ENCODE assay signal across 28 mouse cellular contexts in the genomic region with DNA sequence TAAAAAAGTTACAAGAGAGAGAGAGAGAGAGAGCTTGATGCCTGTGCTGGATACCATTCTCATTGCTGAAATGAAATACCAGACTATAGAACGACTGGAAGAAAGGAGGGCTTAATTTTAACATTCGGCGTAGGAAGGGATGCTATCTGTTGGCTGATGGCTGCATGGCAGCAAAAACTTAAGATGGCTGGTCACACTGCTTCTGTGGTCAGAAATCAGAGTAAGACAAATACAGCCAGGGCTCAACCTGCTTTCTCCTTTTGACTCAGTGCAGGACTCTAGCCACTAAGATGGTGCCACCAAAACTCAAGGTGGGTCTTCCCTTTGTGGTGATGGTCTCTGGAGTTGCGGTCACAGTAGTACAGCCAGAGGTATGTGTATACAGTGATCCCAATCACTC. TPM values are rescaled to one million over a fixed set of nuclear protein-coding genes. Genes with fewer than 3 reads are reported as not detected.
"Had no signal": no experiment of that assay in that cellular context is flagged by ENCODE, and none has a peak within 500 bp of the region (broad histone marks: within the 10 kb centered on the region; RNA-seq: fewer than 3 reads in every experiment).

No protein-coding gene starts in this region.

- H3K27ac ChIP-seq: gastrocnemius, adult 2 months; heart, adult 2 months; hindbrain, embryonic 10.5 days; hindbrain, embryonic 12.5 days; hindbrain, embryonic 14.5 days; intestine, embryonic 15.5 days; kidney, embryonic 15.5 days; kidney, postnatal 0 days; limb, embryonic 13.5 days; limb, embryonic 15.5 days; liver, embryonic 12.5 days; liver, embryonic 14.5 days had no signal

- DNase-seq: gastrocnemius, adult 2 months; gastrocnemius, postnatal 10 days; gastrocnemius, postnatal 25 days; heart, adult 2 months; heart, postnatal 10 days; heart, postnatal 4 days; kidney, adult 2 months; kidney, adult 9 months; kidney, postnatal 14 days; kidney, postnatal 36 days; layer of hippocampus, adult 9-11 months; layer of hippocampus, postnatal 36 days; left cerebral cortex, postnatal 4 days had no signal

- H3K36me3 ChIP-seq: heart, embryonic 12.5 days; hindbrain, embryonic 10.5 days; hindbrain, embryonic 12.5 days; intestine, embryonic 15.5 days; kidney, embryonic 15.5 days; limb, embryonic 13.5 days; limb, embryonic 15.5 days; liver, embryonic 12.5 days had no signal

- H3K4me2 ChIP-seq: heart, embryonic 12.5 days; hindbrain, embryonic 12.5 days; hindbrain, embryonic 14.5 days; intestine, embryonic 15.5 days; kidney, embryonic 15.5 days; limb, embryonic 13.5 days; limb, embryonic 15.5 days; liver, embryonic 12.5 days had no signal

- ATAC-seq: hindbrain, embryonic 16.5 days; inflammation-experienced regulatory T-cells, adult 6 months; intestine, embryonic 15.5 days; intestine, postnatal 0 days; liver, embryonic 12.5 days had no signal

- H3K4me3 ChIP-seq: gastrocnemius, adult 2 months; heart, adult 2 months; heart, embryonic 12.5 days; hindbrain, embryonic 10.5 days; hindbrain, embryonic 12.5 days; intestine, embryonic 15.5 days; kidney, embryonic 15.5 days; limb, embryonic 13.5 days; limb, embryonic 15.5 days; liver, embryonic 12.5 days had no signal

- H3K4me1 ChIP-seq: heart, embryonic 12.5 days; hindbrain, embryonic 10.5 days; hindbrain, embryonic 12.5 days; intestine, embryonic 15.5 days; kidney, embryonic 15.5 days; limb, embryonic 13.5 days; limb, embryonic 15.5 days; liver, embryonic 12.5 days had no signal

- H3K9me3 ChIP-seq: heart, embryonic 12.5 days; hindbrain, embryonic 10.5 days; hindbrain, embryonic 12.5 days; intestine, embryonic 15.5 days; kidney, embryonic 15.5 days; limb, embryonic 13.5 days; limb, embryonic 15.5 days; liver, embryonic 12.5 days had no signal

- H3K27me3 ChIP-seq: heart, embryonic 12.5 days; hindbrain, embryonic 12.5 days; intestine, embryonic 15.5 days; kidney, embryonic 15.5 days; limb, embryonic 13.5 days; limb, embryonic 15.5 days; liver, embryonic 12.5 days had no signal

- H3K9ac ChIP-seq: heart, embryonic 12.5 days; hindbrain, embryonic 12.5 days; hindbrain, embryonic 14.5 days; intestine, embryonic 15.5 days; kidney, embryonic 15.5 days; limb, embryonic 13.5 days; limb, embryonic 15.5 days; liver, embryonic 12.5 days; liver, embryonic 14.5 days had no signal

RNA-seq across cellular contexts. Expression of gene Zfp385b, which starts 56.1 kb away (rescaled TPM):
- total RNA-seq: granulocyte monocyte progenitor cell, adult 5-6 weeks had no signal
- polyA plus RNA-seq: inflammation-experienced regulatory T-cells, adult 6 months had no signal
